Mouse (Mus musculus) kidney, embryonic 14.5 days (tissue): Measurements from ENCODE around the gene Vwc2. TPM values are rescaled to one million over a fixed set of nuclear protein-coding genes. Genes with fewer than 3 reads are reported as not detected.

ENCODE experiments used
- ATAC-seq: fragments of 200-750 bp; cut with Nextera tagmentation; 2 replicates; pipeline ENCODE4 v1.8.0; 2017; ENCODE audit warnings: moderate number of reproducible peaks, mild to moderate bottlenecking, moderate TSS enrichment, moderate library complexity; ENCODE audit not compliant: low FRiP score, low TSS enrichment
- H3K27ac ChIP-seq: fragments of 300-500 bp; sonication (generic); 2 replicates; pipeline ENCODE4 v1.5.1; 2014; ENCODE audit warnings: low read depth, mild to moderate bottlenecking, low read length, moderate library complexity, mixed read lengths
- H3K27me3 ChIP-seq: fragments of 300-500 bp; sonication (generic); 2 replicates; pipeline ENCODE4 v1.6.1; 2014; ENCODE audit warnings: mild to moderate bottlenecking, low read length; ENCODE audit not compliant: control insufficient read depth, insufficient read depth
- H3K36me3 ChIP-seq: fragments of 300-500 bp; sonication (generic); 2 replicates; pipeline ENCODE4 v1.6.1; 2014; ENCODE audit warnings: low read length, mixed read lengths; ENCODE audit not compliant: control insufficient read depth, insufficient read depth
- H3K4me1 ChIP-seq: fragments of 300-500 bp; sonication (generic); 2 replicates; pipeline ENCODE4 v1.6.1; 2014; ENCODE audit warnings: low read length, mixed read lengths; ENCODE audit not compliant: control insufficient read depth, insufficient read depth
- H3K4me2 ChIP-seq: fragments of 300-500 bp; sonication (generic); replicated peaks from 2 replicates; pipeline ENCODE4 v1.6.1; 2014; ENCODE audit warnings: low read depth, mild to moderate bottlenecking, low read length
- H3K4me3 ChIP-seq: fragments of 300-500 bp; sonication (generic); 2 replicates; pipeline ENCODE4 v1.5.1; 2014; ENCODE audit warnings: mild to moderate bottlenecking, low read length
- H3K9ac ChIP-seq: fragments of 300-500 bp; sonication (generic); 2 replicates; pipeline ENCODE4 v1.6.1; 2014; ENCODE audit warnings: low read depth, mild to moderate bottlenecking, low read length, moderate library complexity
- H3K9me3 ChIP-seq: fragments of 300-500 bp; sonication (generic); 2 replicates; pipeline ENCODE4 v1.6.1; 2016; ENCODE audit warnings: low read length; ENCODE audit not compliant: control insufficient read depth
- WGBS: fragments of 180-500 bp; shearing (Covaris S2); extraction: QIAGEN DNeasy Blood & Tissue Kit; methylation state at CpG from one replicate; pipeline ENCODE4 v1.1.7; 2014; 5-methylcytosine and 5-hydroxymethylcytosine counted together
- polyA plus RNA-seq: library from polyadenylated mRNA; unstranded; fragments of >200 nt; fragmentation: Nextera tagmentation; extraction: Ambion mirVana; gene quantifications from 2 replicates; pipeline ENCODE4 v1.2.1, GENCODE M21; 2014

Gene Vwc2
- 0.62 and 1.3 TPM in 2 replicates for polyA plus RNA-seq

DNA sequence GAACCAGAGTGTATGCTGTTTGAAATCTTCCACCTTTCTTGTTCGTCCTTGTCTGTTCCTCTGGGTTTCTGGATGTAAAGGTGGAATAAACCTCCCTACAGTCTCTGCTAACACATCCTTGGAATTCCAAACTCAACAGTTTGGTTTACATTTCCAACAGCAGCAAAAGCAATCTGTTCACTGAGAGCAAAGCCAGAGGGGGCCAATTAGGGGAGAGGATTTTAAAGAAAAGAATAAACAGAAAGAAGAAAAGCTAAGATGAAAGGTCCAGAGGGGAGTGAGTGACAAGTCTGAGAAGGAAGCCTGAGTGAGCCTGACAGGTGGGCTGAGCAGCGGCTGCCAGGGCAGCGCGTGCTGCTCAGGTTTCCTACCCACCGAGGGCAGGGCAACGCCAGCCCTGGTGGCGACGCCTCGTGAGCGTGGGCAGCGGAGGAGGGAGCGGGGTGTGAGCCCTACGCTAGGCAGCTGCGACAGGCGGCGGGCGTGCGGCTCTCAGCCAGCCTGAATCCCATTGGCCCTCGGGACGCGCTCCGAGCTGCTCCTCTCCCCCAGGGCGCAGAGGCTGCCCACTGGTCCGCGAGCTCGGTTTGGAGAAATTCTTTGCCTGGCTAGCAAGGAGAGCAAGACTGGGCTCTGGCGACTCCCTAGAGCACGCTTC is at the start of gene Vwc2:
TSS of gene Vwc2 (plus strand) at position 648 of the 658 bp plus-strand sequence.
- Histone ChIP-seq H3K4me3 (peak within 1 kb of the TSS; percentile 47), H3K27me3 (peaks cover 58% of the 10 kb centered on the region), H3K4me2 (peak within 1 kb of the TSS; percentile 87), H3K36me3 (no peaks in the 10 kb centered on the region), H3K9ac (no peak within 1 kb of the TSS), H3K4me1 (peaks cover 7% of the 10 kb centered on the region; the same call in 1 of the 2 replicates), H3K9me3 (peaks cover 2% of the 10 kb centered on the region; the same call in 1 of the 2 replicates), H3K27ac (no peak within 1 kb of the TSS)
- ATAC-seq, result peak; percentile 56
- 2% methylated on average over 16 of the region's 28 CpGs for WGBS

DNA sequence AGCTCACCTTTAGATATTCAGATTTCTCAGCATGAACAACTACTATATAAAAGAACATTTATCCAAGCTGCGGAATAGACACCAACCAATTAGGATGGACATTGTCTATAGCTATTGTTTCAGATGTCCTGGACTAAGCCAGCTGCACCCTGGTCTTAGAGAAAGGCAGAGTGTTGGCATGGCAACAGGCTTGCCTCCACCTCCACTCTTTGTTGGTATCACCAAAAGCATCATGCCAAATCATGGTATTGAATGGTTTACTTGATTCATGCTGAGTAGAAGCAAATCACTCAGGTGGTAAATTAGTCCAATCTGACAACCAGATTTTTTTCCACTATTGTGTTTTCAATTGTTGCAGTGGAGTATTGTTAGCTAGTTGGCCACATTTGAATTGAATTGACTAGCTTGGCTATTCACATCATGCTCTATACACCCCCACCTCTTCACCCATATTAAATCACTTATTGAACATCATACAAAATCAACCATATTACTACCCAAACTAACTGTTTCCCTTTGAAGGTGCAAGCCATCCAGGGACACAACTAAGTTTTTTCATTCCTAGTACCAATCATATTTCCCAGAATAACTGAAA is 25.8 kb upstream of the Vwc2 start:
- 90% methylated on average over 1 of the region's 1 CpGs for WGBS
- ATAC-seq, result no peak
- no peaks in the 10 kb centered on the region for H3K27me3 ChIP-seq
- no peak overlapping the region for H3K9ac ChIP-seq
- H3K4me1 ChIP-seq, result no peaks in the 10 kb centered on the region
- H3K9me3 ChIP-seq, result no peaks in the 10 kb centered on the region
- H3K27ac ChIP-seq, result no peak overlapping the region
- H3K36me3 ChIP-seq, result no peaks in the 10 kb centered on the region
- H3K4me3 ChIP-seq, result no peak overlapping the region
- H3K4me2 ChIP-seq, result no peak overlapping the region

DNA sequence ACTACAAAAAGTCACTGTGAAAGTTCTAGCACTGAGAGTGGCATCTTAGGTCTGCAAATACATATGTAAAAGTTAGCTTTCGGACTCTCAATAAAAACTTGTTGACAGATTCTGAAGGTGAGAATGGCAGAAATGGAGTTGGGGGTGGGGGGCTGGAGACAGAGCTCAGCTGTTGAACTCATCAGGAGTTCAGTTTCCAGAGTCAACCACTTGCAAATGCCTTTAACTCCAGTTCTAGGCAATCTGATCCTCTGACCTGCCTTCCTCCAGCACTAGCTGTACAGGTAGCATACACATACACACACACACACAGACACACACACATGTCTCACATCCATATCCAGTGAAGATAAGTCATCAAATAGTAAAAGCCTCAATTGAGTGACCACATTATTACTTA is 16.4 kb upstream of the Vwc2 start:
- whole genome bisulfite sequencing, result 97% methylated on average over 1 of the region's 1 CpGs
- no peaks in the 10 kb centered on the region for H3K36me3 ChIP-seq

DNA sequence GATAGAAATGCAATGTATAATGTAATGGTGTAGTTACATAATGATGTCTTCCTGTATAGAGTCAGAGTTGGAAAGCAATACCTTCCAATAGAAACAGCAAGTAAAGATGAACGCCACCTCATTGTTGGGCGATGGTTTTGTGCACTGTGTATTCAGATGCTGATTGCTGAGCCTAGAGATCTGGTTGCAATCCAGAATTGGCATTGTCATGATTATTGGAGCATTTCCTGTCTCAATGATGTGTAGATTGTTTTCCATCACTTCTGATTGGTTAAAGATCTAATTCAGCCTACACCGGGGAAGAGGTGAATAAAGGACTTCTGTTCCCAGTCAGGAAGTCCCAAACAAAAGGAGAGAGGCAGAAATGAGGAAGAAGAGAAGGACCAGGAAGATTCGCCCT is 15.7 kb upstream of the Vwc2 start:
- WGBS, result 82% methylated on average over 4 of the region's 4 CpGs
- no peak for ATAC-seq

More for the DNA sequence above, 16.4 kb upstream of the Vwc2 start:
- Histone ChIP-seq H3K9ac (no peak overlapping the region), H3K4me2 (no peak overlapping the region), H3K27ac (no peak overlapping the region), H3K9me3 (no peaks in the 10 kb centered on the region; the same call in 1 of the 2 replicates), H3K27me3 (no peaks in the 10 kb centered on the region), H3K4me1 (no peaks in the 10 kb centered on the region), H3K4me3 (no peak overlapping the region)
- no peak for ATAC-seq

DNA sequence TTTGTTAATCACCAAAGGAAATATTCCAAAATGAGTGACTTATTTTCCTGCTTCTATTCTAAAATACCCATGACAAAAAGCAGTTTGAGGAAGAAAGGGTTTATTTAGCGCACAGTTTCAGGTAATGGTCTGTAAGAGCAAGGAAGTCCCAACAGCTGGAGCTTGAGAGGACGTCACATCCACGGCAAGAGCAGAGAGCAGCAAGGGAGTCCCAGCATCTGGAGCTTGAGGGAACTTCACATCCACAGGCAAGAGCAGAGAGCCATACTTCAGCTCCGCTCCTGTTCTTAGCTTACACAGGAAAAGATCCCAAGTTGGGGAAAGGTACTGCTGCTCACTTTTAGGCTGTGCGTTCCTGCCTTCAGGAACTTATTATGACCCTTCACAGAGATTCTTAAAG is 15.0 kb upstream of the Vwc2 start:
- 88% methylated on average over 5 of the region's 5 CpGs for WGBS
- Histone ChIP-seq H3K9me3 (no peaks in the 10 kb centered on the region; the same call in 1 of the 2 replicates), H3K9ac (no peak overlapping the region), H3K4me1 (no peaks in the 10 kb centered on the region), H3K27ac (no peak overlapping the region), H3K27me3 (no peaks in the 10 kb centered on the region), H3K36me3 (no peaks in the 10 kb centered on the region), H3K4me2 (no peak overlapping the region), H3K4me3 (no peak overlapping the region)
- ATAC-seq, result no peak

More for the DNA sequence above, 15.7 kb upstream of the Vwc2 start:
- H3K4me3 ChIP-seq, result no peak overlapping the region
- no peaks in the 10 kb centered on the region for H3K4me1 ChIP-seq
- H3K27me3 ChIP-seq, result no peaks in the 10 kb centered on the region
- no peaks in the 10 kb centered on the region for H3K36me3 ChIP-seq
- no peaks in the 10 kb centered on the region; the same call in 1 of the 2 replicates for H3K9me3 ChIP-seq
- H3K27ac ChIP-seq, result no peak overlapping the region
- H3K4me2 ChIP-seq, result no peak overlapping the region
- H3K9ac ChIP-seq, result no peak overlapping the region

DNA sequence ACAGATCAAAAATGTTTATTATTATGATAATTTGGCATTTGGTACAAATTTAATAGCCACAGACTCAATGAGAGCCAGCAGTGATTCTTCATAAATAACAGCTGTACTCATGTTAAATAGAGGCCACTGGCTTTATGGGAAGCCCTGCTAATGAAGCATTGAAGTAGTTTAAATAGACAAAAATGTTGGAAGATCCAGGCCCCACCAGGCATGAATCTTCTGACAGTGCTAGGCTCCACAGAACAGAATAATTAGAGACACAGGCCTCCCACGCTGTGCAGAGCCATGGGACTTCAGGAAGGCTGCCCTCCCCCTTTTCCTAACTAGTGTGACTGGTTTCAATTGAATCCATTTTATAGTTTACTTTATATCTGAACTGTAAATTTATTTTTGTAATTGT is 11.8 kb upstream of the Vwc2 start:
- Histone ChIP-seq H3K27me3 (no peaks in the 10 kb centered on the region), H3K4me1 (no peaks in the 10 kb centered on the region), H3K36me3 (no peaks in the 10 kb centered on the region), H3K9me3 (no peaks in the 10 kb centered on the region; the same call in 1 of the 2 replicates), H3K4me2 (no peak overlapping the region), H3K9ac (no peak overlapping the region), H3K4me3 (no peak overlapping the region), H3K27ac (no peak overlapping the region)
- 57% methylated on average over 1 of the region's 1 CpGs for WGBS
- peak; percentile 55; the same call in 1 of the 2 replicates for ATAC-seq

DNA sequence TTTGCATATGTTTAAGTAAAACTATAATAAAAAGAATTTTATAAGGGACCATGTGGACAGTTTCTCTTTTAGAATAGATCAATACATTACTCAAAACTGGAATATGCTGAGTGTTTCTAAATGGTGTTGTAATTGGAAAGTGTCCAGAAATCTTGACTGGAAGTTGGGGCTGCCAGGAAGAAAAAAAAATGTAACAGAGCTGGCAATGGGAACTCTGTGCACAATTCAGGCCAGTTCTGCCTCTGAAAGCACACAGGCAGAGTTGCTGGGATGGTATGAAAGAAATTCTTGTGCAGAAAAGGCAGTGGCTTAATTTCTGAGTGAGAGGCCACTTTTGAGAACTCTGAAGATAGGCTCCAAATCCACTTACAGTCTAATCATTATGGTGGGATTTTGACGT is 11.4 kb upstream of the Vwc2 start:
- no peak overlapping the region for H3K27ac ChIP-seq

DNA sequence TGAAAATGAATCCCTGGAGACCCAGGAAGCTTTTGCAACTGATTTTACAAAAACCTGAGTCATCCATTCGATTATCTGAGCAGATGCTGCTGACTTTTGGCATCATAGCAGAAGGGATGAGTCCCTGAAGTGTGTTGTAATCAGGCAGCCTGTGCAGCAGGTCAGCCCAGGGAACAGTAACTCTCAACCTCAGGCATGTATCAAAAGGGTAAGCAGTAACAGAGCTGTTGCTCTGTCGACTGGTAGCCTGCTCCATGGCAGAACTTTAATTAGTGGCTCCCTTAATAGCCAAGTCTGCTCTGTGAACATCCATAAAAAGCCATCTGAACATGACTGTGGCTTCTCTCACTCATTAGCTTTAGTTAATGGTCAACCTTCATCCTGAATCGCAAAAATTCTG is 5.1 kb upstream of the Vwc2 start:
- Histone ChIP-seq H3K4me1 (peaks cover 3% of the 10 kb centered on the region; the same call in 1 of the 2 replicates), H3K4me3 (no peak overlapping the region), H3K9me3 (peaks cover 2% of the 10 kb centered on the region; the same call in 1 of the 2 replicates), H3K4me2 (no peak overlapping the region), H3K36me3 (no peaks in the 10 kb centered on the region), H3K9ac (no peak overlapping the region), H3K27me3 (peaks cover 14% of the 10 kb centered on the region), H3K27ac (no peak overlapping the region)
- peak; percentile 39; the same call in 1 of the 2 replicates for ATAC-seq
- WGBS, result 56% methylated on average over 3 of the region's 3 CpGs

More for the DNA sequence above, 11.4 kb upstream of the Vwc2 start:
- Histone ChIP-seq H3K4me1 (no peaks in the 10 kb centered on the region), H3K4me3 (no peak overlapping the region), H3K9me3 (no peaks in the 10 kb centered on the region; the same call in 1 of the 2 replicates), H3K4me2 (no peak overlapping the region), H3K27me3 (no peaks in the 10 kb centered on the region), H3K9ac (no peak overlapping the region), H3K36me3 (no peaks in the 10 kb centered on the region)
- ATAC-seq, result no peak
- 46% methylated on average over 1 of the region's 1 CpGs for WGBS
